Mouse (Mus musculus) ES-CJ7 (cell line): ENCODE measurements around the gene Utrn.
A peak's percentile ranks its signal among the peaks of the same experiment; 100 is the strongest.

ENCODE experiments used
- DNase-seq: peaks from one replicate; pipeline ENCODE4 v3.0.0; 2011; ENCODE audit warnings: low read depth, low spot score

Utrn gene

GRCm38 (mm10) chr10:12869846-12870245, 681 bp upstream of the Utrn start:
- no peak for DNase-seq

GRCm38 (mm10) chr10:12868189-12869028, 756 bp downstream of the Utrn start:
- DNase-seq, result peak; percentile 75

- no peak for DNase-seq
These were observed 1.4 kb downstream of the Utrn start for GRCm38 (mm10) chr10:12867733-12868188.

GRCm38 (mm10) chr10:12866971-12867732, 2.0 kb downstream of the Utrn start:
- no peak for DNase-seq

GRCm38 (mm10) chr10:12865201-12865600, 4.0 kb downstream of the Utrn start:
- DNase-seq, result no peak

GRCm38 (mm10) chr10:12863581-12863980, 5.6 kb downstream of the Utrn start:
- DNase-seq, result no peak

GRCm38 (mm10) chr10:12862047-12862446, 7.1 kb downstream of the Utrn start:
- no peak for DNase-seq

GRCm38 (mm10) chr10:12861381-12861780, 7.8 kb downstream of the Utrn start:
- no peak for DNase-seq

- DNase-seq, result no peak
These were observed 8.4 kb downstream of the Utrn start for GRCm38 (mm10) chr10:12860765-12861164.

GRCm38 (mm10) chr10:12860331-12860730, 8.8 kb downstream of the Utrn start:
- no peak for DNase-seq

GRCm38 (mm10) chr10:12858017-12858416, 11.1 kb downstream of the Utrn start:
- no peak for DNase-seq

- no peak for DNase-seq
These were observed 14.9 kb downstream of the Utrn start for GRCm38 (mm10) chr10:12854298-12854697.

- DNase-seq, result no peak
These were observed 15.4 kb downstream of the Utrn start for GRCm38 (mm10) chr10:12853776-12854175.

GRCm38 (mm10) chr10:12853196-12853620, 16.0 kb downstream of the Utrn start:
- no peak for DNase-seq

- no peak for DNase-seq
These were observed 16.6 kb downstream of the Utrn start for GRCm38 (mm10) chr10:12852416-12853195.

GRCm38 (mm10) chr10:12850781-12851471, 18.2 kb downstream of the Utrn start:
- DNase-seq, result no peak

GRCm38 (mm10) chr10:12848322-12849108, 20.6 kb downstream of the Utrn start:
- no peak for DNase-seq

- DNase-seq, result no peak
These were observed 26.6 kb downstream of the Utrn start for GRCm38 (mm10) chr10:12842543-12842942.

- no peak for DNase-seq
These were observed 27.7 kb downstream of the Utrn start for GRCm38 (mm10) chr10:12841497-12841896.

GRCm38 (mm10) chr10:12837636-12838035, 31.5 kb downstream of the Utrn start:
- DNase-seq, result no peak
